Mouse (Mus musculus) layer of hippocampus, adult 8-10 months (tissue): ENCODE data around the gene Gprasp1. TPM values are rescaled to one million over a fixed set of nuclear protein-coding genes. Genes with fewer than 3 reads are reported as not detected.
"Not testable (repeated sequence)": the region's sequence is repeated elsewhere in the genome, so short reads cannot be mapped to it uniquely, and the experiment has no call there.

Source experiments
- DNase-seq, 2 experiments: peaks; one replicate each; pipeline ENCODE4 v3.0.0; 2022; ENCODE audit warnings: low spot score in 2 of 2
- microRNA-seq, 2 experiments: library from miRNA; unstranded; fragments of <30 nt; microRNA quantifications; one replicate each; pipeline ENCODE4 v1.2.0; 2022
- total RNA-seq, 4 experiments: library from RNA; stranded (reverse); gene quantifications; 2 replicates each; pipeline ENCODE4 v1.2.4; 2022

Gene Gprasp1
- total RNA-seq, 4 experiments from 2014 or later = 301 to 353 (median 333) TPM

DNA sequence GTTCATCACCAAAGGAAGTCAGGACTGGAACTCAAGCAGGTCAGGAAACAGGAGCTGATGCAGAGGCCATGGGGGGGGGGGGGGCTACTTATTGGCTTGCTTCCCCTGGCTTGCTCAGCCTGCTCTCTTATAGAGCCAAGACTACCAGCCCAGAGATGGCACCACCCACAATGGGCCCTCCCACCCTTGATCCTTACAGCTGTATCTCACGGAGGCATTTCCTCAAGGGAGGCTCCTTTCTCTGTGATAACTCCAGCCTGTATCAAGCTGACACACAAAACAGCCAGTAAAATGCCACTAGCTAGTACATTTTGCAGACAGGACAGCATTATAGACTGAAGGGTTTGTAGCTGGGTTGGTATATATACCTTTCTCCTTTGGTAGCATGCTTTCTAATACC lies 93.4 kb downstream of the Gprasp1 start:
- DNase-seq = not testable (repeated sequence)

DNA sequence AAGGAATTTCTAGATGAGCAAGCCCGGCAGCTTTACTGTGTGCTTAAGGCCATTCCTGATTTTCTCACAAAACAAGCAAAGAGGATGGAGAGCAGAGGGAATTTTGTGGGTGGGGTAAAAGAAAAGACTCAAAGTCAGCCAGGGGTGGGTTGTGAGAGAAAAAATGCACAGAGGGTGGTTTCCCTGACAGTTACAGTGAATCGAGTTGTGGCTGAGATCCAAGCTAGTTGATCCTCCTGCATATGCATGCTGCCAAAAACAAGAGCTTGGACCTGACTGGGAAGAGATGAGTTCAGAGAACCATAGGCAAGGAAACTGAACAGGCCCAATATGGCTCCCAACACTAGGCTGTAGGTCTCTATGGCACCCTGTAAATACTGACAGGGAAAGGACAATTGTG lies 95.4 kb downstream of the Gprasp1 start:
- no peak for DNase-seq

DNA sequence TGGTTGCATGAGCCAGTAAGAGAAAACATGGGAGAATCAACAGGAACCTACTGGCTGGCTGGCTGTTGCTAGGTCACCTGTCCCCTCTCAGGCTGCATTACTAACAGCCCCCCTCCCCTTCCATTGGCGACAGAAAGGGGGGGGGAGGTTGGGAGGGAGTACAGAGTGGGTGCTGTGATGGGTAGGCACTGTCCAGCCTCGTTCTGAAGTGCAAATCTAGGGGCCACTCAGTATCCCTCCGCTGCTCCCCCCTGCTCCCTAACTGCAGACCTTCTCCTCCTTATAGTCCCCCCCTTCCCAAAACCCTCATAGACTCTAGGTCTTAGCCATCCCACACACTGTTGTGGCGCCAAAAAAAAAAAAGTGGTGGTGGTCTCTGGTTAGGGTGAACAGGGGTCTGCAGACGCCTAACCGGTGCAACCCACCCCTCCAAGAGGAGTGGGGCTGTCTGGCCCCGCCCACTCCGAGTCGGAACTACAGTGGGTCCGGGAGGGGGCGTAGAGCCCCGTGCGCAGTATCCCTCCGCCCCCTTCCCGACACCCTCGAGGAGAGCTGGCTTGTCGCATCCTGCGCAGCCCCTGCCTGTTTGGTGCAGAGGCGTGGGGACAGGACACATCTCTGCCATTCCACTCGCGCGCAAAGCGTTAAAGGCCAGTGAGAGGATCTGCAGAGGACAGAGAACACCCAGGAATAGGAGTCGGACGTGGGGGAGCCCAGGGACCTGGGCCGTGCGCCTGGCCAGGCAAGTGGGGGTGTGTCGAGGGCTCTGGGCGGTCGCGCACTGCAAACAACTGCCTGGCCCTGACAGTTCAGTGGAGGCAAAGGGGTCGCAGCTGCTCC lies 96.2 kb downstream of the Gprasp1 start, which contains the start of gene Gprasp2:
Gene Gprasp2, plus strand, starts transcription at position 514 of the 840 bp plus-strand sequence.
- peak; percentile 46 to 55 for DNase-seq

DNA sequence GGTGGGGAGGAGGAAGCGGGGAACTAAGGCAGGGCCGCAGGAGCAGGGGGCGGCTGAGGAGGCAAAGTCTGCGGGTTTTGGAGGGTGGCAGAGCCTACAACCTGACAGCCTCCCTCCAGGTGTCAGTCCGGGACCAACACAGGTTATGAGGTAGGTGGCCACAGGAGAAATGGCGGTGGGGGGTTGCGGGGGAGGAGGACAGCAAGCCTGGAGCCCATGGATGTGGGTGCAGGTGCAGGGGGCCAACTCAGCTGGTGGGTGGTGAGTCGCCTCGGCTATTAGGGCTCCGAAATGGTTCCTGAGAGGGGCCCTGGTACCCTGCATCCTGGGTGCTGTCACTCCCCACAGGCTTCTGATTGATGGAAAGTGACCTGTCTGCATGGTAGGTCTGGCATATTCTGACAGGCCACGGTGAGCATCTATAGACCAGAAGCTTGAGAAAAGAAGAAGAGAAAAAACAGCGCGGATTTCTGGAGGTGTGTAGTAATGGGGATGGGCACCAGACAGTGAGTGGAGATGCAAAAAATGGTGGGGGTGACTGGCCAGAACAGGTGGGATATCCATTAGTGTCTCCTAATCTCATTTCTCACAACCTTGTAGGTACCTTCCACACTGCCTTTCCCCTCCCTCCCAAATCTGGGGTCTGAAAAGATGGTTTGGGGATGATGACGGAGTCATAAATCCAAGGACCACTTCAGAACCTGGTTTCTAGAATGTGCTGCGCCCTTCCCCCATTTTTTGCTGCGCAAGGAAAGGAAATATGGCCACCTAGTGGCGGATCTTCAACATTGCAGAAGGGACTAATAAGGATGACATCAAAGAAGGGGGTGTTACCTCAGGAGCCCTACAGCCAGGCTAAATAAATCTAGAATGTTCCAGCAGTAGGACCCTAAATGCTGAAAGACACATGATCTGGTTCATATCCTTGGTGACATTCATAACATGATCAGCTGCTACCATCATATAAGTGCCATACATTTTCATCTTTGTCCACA lies 97.2 kb downstream of the Gprasp1 start:
- DNase-seq = peak; percentile 22 to 30

Small RNAs within 50 kb of the gene (microRNA-seq; reads per million reads assigned to microRNA genes)
- gene Mir1970 (0 reads per million in 2 experiments), gene Mir7646 (0 reads per million in 2 experiments)

Other genes with a start within 250 kb of the Gprasp1 start
- not detected for gene AV320801, start 248.1 kb upstream of the Gprasp1 start, total RNA-seq
- gene Nxf7, start 144.0 kb upstream of the Gprasp1 start, total RNA-seq = not detected
- not detected for gene Prame, start 115.0 kb upstream of the Gprasp1 start, total RNA-seq
- gene Tcp11x2, start 48.9 kb upstream of the Gprasp1 start, total RNA-seq = not detected
- gene Tmsb15a, start 17.5 kb upstream of the Gprasp1 start, total RNA-seq = not detected
- gene Armcx5, start within 50 bp of the Gprasp1 start, total RNA-seq = 10 to 100 TPM; 29.5 to 35.9 (median 30.7) TPM
- 10 to 100 TPM; 64.5 to 78.8 (median 68.9) TPM for gene Bhlhb9, start 54.9 kb downstream of the Gprasp1 start, total RNA-seq
- gene Gprasp2, start 96.3 kb downstream of the Gprasp1 start, total RNA-seq = 100 to 1,000 TPM; 190 to 236 (median 213) TPM